Mouse (Mus musculus): ENCODE data around the gene Khdrbs2.

GRCm38 (mm10) chr1:32407651-32408050 lies 235.1 kb downstream of the Khdrbs2 start:
- no peak for TF ChIP-seq CTCF (IDR thresholded peaks at IDR 0.05; ENCODE audit: low read depth, low read length)
- no peak for TF ChIP-seq GATA1 (IDR thresholded peaks at IDR 0.05; ENCODE audit: borderline replicate concordance, low read length)
- no peak for TF ChIP-seq GATA2 (IDR thresholded peaks at IDR 0.05; ENCODE audit: borderline replicate concordance, low read depth, low read length)
- TF ChIP-seq TAL1 (conservative IDR thresholded peaks at IDR 0.05; ENCODE audit: low read depth, low read length): no peak
- TF ChIP-seq POLR2AphosphoS5 (IDR thresholded peaks at IDR 0.05; ENCODE audit: insufficient replicate concordance, low read depth, low read length): no peak
